Comparison of ENCODE assay signal across 7 mouse cellular contexts in genomic region chr15:36967381-36968211, GRCm38 (mm10). TPM values are rescaled to one million over a fixed set of nuclear protein-coding genes. Genes with fewer than 3 reads are reported as not detected.
DNase-seq lines count a peak whose midpoint lies in the region; ATAC-seq and TF ChIP-seq lines count a peak whose summit lies in the region.

No protein-coding gene starts in this region.

- peak; percentile 55 for DNase-seq in ES-E14 (ENCODE audit: low read depth, low spot score)
- peak; percentile 52 for DNase-seq in embryo, embryonic 9.5 days (ENCODE audit: extremely low spot score)
- peak; percentile 93 to 95 for DNase-seq in right cerebral cortex, adult 2 months (ENCODE audit: low spot score in 2 of 2)
- DNase-seq in c-Kit-positive CD71-positive TER-119-positive erythroid progenitor cells, embryonic 14.5 days (ENCODE audit: low spot score), result no peak

- H3K27ac ChIP-seq in ES-E14 (ENCODE audit: insufficient read depth, low read depth, low read length, poor library complexity, severe bottlenecking), result no peak overlapping the region
- peak overlapping the region; percentile 98 for H3K27ac ChIP-seq in hindbrain, embryonic 15.5 days (replicated peaks)
- H3K27ac ChIP-seq in limb, embryonic 12.5 days, result no peak overlapping the region

- H3K79me2 ChIP-seq in C2C12 (ENCODE audit: control insufficient read depth, insufficient read depth), result no peaks in the 10 kb centered on the region

- H3K79me3 ChIP-seq in C2C12 (ENCODE audit: low read depth), result no peaks in the 10 kb centered on the region

- peaks cover 3 to 13% of the 10 kb centered on the region in 2 experiments; a peak in 2 of 4 replicates for H3K4me1 ChIP-seq in ES-E14 (ENCODE audit: control insufficient read depth in 2 of 2, insufficient read depth in 2 of 2, low read length in 2 of 2, poor library complexity in 1 of 2)
- H3K4me1 ChIP-seq in hindbrain, embryonic 15.5 days (replicated peaks), result peaks cover 33% of the 10 kb centered on the region
- H3K4me1 ChIP-seq in limb, embryonic 12.5 days (replicated peaks), result peaks cover 18% of the 10 kb centered on the region; the same call in 1 of the 2 replicates

- H3K36me3 ChIP-seq in C2C12 (ENCODE audit: control insufficient read depth, insufficient read depth) (no peaks in the 10 kb centered on the region), ES-E14 (ENCODE audit: control insufficient read depth, insufficient read depth, low read length, poor library complexity, severe bottlenecking) (no peaks in the 10 kb centered on the region)
- no peaks in the 10 kb centered on the region for H3K36me3 ChIP-seq in hindbrain, embryonic 15.5 days
- no peaks in the 10 kb centered on the region for H3K36me3 ChIP-seq in limb, embryonic 12.5 days

- no peaks in the 10 kb centered on the region for H3K9me3 ChIP-seq in ES-E14 (ENCODE audit: control insufficient read depth, insufficient read depth, low read depth, low read length)
- H3K9me3 ChIP-seq in hindbrain, embryonic 15.5 days, result no peaks in the 10 kb centered on the region
- 0 out of 2 replicates have a peak, but pooled peaks cover 4% of the 10 kb centered on the region for H3K9me3 ChIP-seq in limb, embryonic 12.5 days

- peak; percentile 94 for ATAC-seq in hindbrain, embryonic 15.5 days (ENCODE audit: low FRiP score, low read depth)
- ATAC-seq in limb, embryonic 12.5 days (ENCODE audit: insufficient number of reproducible peaks, insufficient read depth, low FRiP score, low TSS enrichment, low read depth), result peak; percentile 81; the same call in 1 of the 2 replicates

- TF ChIP-seq CTCF in C2C12 (IDR thresholded peaks at IDR 0.05; ENCODE audit: control insufficient read depth, insufficient read depth, insufficient read length), result no peak

- H3K27me3 ChIP-seq in C2C12 (ENCODE audit: control insufficient read depth, insufficient read depth, insufficient read length), result no peaks in the 10 kb centered on the region
- H3K27me3 ChIP-seq in hindbrain, embryonic 15.5 days, result no peaks in the 10 kb centered on the region
- no peaks in the 10 kb centered on the region for H3K27me3 ChIP-seq in limb, embryonic 12.5 days

- no peak overlapping the region for H3K9ac ChIP-seq in ES-E14 (ENCODE audit: insufficient read depth, low read depth, low read length, poor library complexity, severe bottlenecking)
- peak overlapping the region; percentile 51 for H3K9ac ChIP-seq in hindbrain, embryonic 15.5 days
- H3K9ac ChIP-seq in limb, embryonic 12.5 days (replicated peaks), result no peak overlapping the region

- WGBS in hindbrain, embryonic 15.5 days, result 9% methylated on average over 24 of the region's 24 CpGs
- WGBS in limb, embryonic 12.5 days, result 40% methylated on average over 24 of the region's 24 CpGs

- in situ Hi-C loops in ES-E14 (cut with MboI; ENCODE audit: low sequenced_read_pairs in 2 of 2, unreplicated experiment in 2 of 2), result no loop called here

- no peak overlapping the region for H3ac ChIP-seq in C2C12 (ENCODE audit: control insufficient read depth, insufficient read length, low read depth)

- H3K4me2 ChIP-seq in hindbrain, embryonic 15.5 days, result peak overlapping the region; percentile 62
- H3K4me2 ChIP-seq in limb, embryonic 12.5 days, result peak overlapping the region; percentile 49

- H3K4me3 ChIP-seq in C2C12 (ENCODE audit: insufficient read depth, poor library complexity, severe bottlenecking) (no peak overlapping the region), ES-E14 (ENCODE audit: insufficient read depth in 1 of 2, low read depth in 1 of 2, low read length in 2 of 2, poor library complexity in 1 of 2, severe bottlenecking in 1 of 2) (no peak overlapping the region)
- H3K4me3 ChIP-seq in hindbrain, embryonic 15.5 days, result peak overlapping the region; percentile 26
- peak overlapping the region; percentile 16 for H3K4me3 ChIP-seq in limb, embryonic 12.5 days (replicated peaks)

TF ChIP-seq in C2C12, 6 proteins besides CTCF, POLR2A, EP300 and RAD21:
- TF ChIP-seq MYOD1 (IDR thresholded peaks at IDR 0.05; ENCODE audit: control insufficient read depth, insufficient read length, low read depth) (no peak), USF1 (IDR thresholded peaks at IDR 0.05; ENCODE audit: low read depth) (peak; percentile 63)

TF ChIP-seq in ES-E14, 5 proteins besides CTCF, POLR2A, EP300 and RAD21:
- no peak for TF ChIP-seq CHD2 (IDR thresholded peaks at IDR 0.05; ENCODE audit: low read depth, low read length)
- TF ChIP-seq HCFC1 (IDR thresholded peaks at IDR 0.05; ENCODE audit: borderline replicate concordance, insufficient read depth, low read length), result no peak
- no peak for TF ChIP-seq MAFK (IDR thresholded peaks at IDR 0.05; ENCODE audit: insufficient read depth, low read depth, low read length)
- no peak for TF ChIP-seq ZC3H11A (IDR thresholded peaks at IDR 0.05; ENCODE audit: borderline replicate concordance, low read depth, low read length)
- TF ChIP-seq ZNF384 (IDR thresholded peaks at IDR 0.05; ENCODE audit: low read depth, low read length), result no peak

RNA-seq across cellular contexts. Expression of gene Zfp706, which starts 40.0 kb away (rescaled TPM):
- polyA plus RNA-seq in C2C12 (2012; fragmentation: generic; extraction: Trizol), result 184 TPM
- total RNA-seq in ES-E14 (2012; rRNA removed), result 23.6 and 65.1 TPM in 2 replicates
- polyA plus RNA-seq in hindbrain, embryonic 15.5 days (2015; fragmentation: Nextera tagmentation; extraction: Ambion mirVana), result 407 and 424 TPM in 2 replicates
- 444 and 475 TPM in 2 replicates for polyA plus RNA-seq in limb, embryonic 12.5 days (2016; fragmentation: Nextera tagmentation; extraction: Ambion mirVana)

Comparison
In these comparisons a context has a peak if more than half of its experiments do, and no peak if none do; other contexts are left out.
1. H3K4me3 ChIP-seq: peak in hindbrain, embryonic 15.5 days (single experiment) and limb, embryonic 12.5 days (single experiment); none in C2C12 (single experiment) and ES-E14 (0 of 2).